Mouse (Mus musculus): ENCODE results near the gene Gpx6.

Gpx6 gene

GRCm38 (mm10) chr13:21311926-21312325 is at the start of gene Gpx6:
Gene Gpx6 (plus strand): TSS chr13:21312125.
- no peak for DNase-seq (ENCODE audit: low read depth)

- DNase-seq (ENCODE audit: low read depth): no peak
Observed at GRCm38 (mm10) chr13:21262787-21263461, 49.0 kb upstream of the Gpx6 start.

GRCm38 (mm10) chr13:21263910-21264309 is 48.0 kb upstream of the Gpx6 start:
- no peak for DNase-seq (ENCODE audit: low read depth)

- peak; percentile 77 for DNase-seq (ENCODE audit: low read depth)
Observed at GRCm38 (mm10) chr13:21264366-21264765, 47.6 kb upstream of the Gpx6 start.

- DNase-seq (ENCODE audit: low read depth): no peak
Observed at GRCm38 (mm10) chr13:21265736-21266135, 46.2 kb upstream of the Gpx6 start.

- DNase-seq (ENCODE audit: low read depth): no peak
Observed at GRCm38 (mm10) chr13:21267541-21267940, 44.4 kb upstream of the Gpx6 start.

GRCm38 (mm10) chr13:21268262-21268661 is 43.7 kb upstream of the Gpx6 start:
- no peak for DNase-seq (ENCODE audit: low read depth)

GRCm38 (mm10) chr13:21275021-21275814 is 36.7 kb upstream of the Gpx6 start:
- DNase-seq (ENCODE audit: low read depth): no peak

- DNase-seq (ENCODE audit: low read depth): peak; percentile 88
Observed at GRCm38 (mm10) chr13:21275815-21276550, 35.9 kb upstream of the Gpx6 start.

GRCm38 (mm10) chr13:21276551-21276950 is 35.4 kb upstream of the Gpx6 start:
- no peak for DNase-seq (ENCODE audit: low read depth)

- DNase-seq (ENCODE audit: low read depth): no peak
Observed at GRCm38 (mm10) chr13:21279076-21279475, 32.8 kb upstream of the Gpx6 start.

- peak; percentile 74 for DNase-seq (ENCODE audit: low read depth)
Observed at GRCm38 (mm10) chr13:21279559-21279958, 32.4 kb upstream of the Gpx6 start.

- DNase-seq (ENCODE audit: low read depth): no peak
Observed at GRCm38 (mm10) chr13:21292631-21293030, 19.3 kb upstream of the Gpx6 start, which contains the start of gene Gpx5. Gene Gpx5 (minus strand): TSS chr13:21292731.

GRCm38 (mm10) chr13:21298557-21298956 is 13.4 kb upstream of the Gpx6 start:
- no peak for DNase-seq (ENCODE audit: low read depth)

GRCm38 (mm10) chr13:21304483-21305066 is 7.3 kb upstream of the Gpx6 start:
- DNase-seq (ENCODE audit: low read depth): no peak

- DNase-seq (ENCODE audit: low read depth): no peak
Observed at GRCm38 (mm10) chr13:21309788-21310187, 2.1 kb upstream of the Gpx6 start.

- DNase-seq (ENCODE audit: low read depth): no peak
Observed at GRCm38 (mm10) chr13:21312854-21313253, 929 bp downstream of the Gpx6 start.

GRCm38 (mm10) chr13:21313903-21314302 is 2.0 kb downstream of the Gpx6 start:
- no peak for DNase-seq (ENCODE audit: low read depth)

- DNase-seq (ENCODE audit: low read depth): no peak
Observed at GRCm38 (mm10) chr13:21320262-21320661, 8.3 kb downstream of the Gpx6 start.

- no peak for DNase-seq (ENCODE audit: low read depth)
Observed at GRCm38 (mm10) chr13:21321890-21322494, 10.1 kb downstream of the Gpx6 start.

- DNase-seq (ENCODE audit: low read depth): peak; percentile 27
Observed at GRCm38 (mm10) chr13:21322509-21323375, 10.8 kb downstream of the Gpx6 start.
